Mouse (Mus musculus): ENCODE measurements around the gene Tfdp1.
A peak's percentile ranks its signal among the peaks of the same experiment; 100 is the strongest.
"Not testable (repeated sequence)": the region's sequence is repeated elsewhere in the genome, so short reads cannot be mapped to it uniquely, and the experiment has no call there.

Tfdp1 gene

DNA sequence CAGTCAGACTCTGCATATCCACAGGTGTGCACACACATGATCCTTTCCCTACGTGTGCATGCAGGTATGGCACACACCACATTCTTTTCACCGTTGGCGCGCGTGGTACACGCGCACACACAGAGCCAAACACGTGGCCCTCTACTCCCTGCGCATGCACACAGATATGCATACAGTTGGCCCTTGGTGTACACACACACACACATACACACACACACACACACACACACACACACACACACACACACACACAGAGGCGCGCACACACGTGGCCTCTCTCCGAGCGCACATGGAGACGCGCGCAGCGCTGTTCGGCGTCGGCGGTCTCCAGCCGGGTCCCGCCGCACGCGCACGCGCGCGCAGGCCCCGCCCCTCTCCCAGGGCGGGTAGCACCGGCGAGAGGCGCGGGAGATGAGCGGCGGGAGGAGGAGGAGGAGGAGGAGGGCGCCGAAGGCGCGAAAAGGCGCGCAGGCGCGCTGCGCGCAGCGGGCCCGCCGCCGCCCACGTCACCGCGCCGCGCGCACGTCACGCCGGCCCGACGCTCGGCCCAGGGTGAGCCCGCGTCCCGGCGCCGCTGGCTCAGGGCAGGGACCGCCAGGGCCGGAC lies at the start of gene Tfdp1:
Gene Tfdp1, plus strand, starts transcription at position 497 of the 606 bp plus-strand sequence.
- peak; percentile 65 to 68 for DNase-seq (ENCODE audit: low spot score in 2 of 2)

DNA sequence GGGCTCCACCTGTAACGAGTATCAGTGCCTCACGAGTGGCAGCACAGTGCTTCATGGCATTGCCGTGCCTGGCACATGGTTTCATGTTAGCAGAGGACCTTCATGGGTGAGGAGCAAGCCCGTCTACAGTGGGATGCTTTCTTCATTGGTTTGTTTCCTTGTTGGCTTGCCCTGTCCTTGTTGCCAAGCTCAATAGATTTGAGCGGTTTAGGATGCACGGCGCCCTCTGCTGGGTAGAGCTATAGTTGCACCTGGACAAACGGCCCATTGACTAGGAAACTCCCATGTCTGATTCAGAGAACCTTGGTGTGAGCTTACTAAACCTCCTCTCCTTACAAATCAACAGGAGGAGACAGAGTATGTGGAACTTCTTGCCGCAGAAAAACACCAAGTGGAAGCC lies 46.2 kb upstream of the Tfdp1 start:
- DNase-seq (ENCODE audit: low spot score in 2 of 2) = peak; percentile 60 to 74

DNA sequence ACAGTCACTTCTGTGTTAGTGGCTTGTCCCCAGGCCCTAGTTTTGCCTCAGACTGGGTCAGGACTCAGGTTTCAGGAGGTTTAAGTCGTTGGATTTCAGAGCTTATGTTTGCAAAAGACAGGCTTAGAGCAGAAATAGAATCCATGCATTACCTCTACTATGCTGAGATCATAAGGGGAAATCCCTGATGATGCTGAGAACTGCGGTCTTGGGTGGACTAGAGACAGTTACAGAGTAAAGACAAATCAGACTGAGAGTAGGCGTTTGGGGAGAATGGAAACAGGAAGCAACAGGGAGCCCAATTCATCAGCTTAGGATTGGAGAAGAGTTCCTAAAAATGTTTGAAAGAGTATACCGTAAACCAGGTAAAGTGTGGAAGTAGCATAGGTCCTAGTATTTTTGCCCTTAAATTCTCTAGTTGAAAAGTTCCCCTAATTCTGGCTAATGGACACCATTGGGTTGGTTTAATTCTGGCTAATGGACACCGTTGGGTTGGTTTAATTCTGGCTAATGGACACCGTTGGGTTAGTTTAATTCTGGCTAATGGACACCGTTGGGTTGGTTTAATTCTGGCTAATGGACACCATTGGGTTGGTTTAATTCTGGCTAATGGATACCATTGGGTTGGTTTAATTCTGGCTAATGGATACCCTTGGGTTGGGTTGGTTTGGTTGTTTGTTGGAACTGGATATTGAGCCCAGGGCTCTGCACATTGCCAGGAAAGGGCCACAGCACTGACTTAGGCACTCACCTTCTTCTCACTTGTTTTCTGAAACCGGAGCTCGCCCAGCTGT lies 44.7 kb upstream of the Tfdp1 start:
- no peak for DNase-seq (ENCODE audit: low spot score in 2 of 2)

DNA sequence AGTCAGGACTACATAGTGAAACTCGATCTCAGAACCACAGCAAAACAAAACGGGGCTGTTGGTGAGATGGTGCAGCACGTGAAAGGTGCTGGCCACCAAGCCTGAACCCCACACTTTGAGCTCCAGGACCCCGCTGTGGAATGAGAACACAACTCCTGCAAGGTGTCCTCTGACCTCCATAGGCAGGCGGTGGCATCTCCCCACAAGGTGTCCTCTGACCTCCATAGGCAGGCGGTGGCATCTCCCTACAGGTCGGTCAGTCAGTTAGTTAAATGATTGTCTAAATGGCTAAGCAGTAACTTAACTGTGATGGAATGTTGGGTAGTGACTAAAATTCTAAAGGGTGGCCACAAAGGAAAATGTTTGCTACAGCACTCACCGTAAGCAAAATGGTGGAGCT lies 39.0 kb upstream of the Tfdp1 start:
- DNase-seq (ENCODE audit: low spot score in 2 of 2) = no peak

DNA sequence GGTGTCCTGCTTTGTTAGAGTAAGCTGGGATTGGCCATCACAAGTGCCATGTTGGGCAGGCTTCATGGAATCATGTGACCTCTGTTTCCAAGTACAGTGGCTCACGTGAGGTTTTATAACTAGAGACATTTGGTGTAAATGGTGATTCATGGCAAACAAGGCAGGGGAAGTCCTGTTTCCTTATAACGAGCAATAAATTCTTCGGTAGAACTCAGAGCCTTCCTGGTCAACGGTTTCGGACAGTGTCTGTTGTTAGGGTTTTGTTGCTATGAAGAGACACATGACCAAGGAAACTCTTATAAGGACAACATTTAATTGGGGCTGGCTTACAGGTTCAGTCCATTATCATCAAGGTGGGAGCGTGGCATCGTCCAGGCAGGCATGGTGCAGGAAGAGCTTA lies 37.5 kb upstream of the Tfdp1 start:
- DNase-seq (ENCODE audit: low spot score in 2 of 2) = no peak

DNA sequence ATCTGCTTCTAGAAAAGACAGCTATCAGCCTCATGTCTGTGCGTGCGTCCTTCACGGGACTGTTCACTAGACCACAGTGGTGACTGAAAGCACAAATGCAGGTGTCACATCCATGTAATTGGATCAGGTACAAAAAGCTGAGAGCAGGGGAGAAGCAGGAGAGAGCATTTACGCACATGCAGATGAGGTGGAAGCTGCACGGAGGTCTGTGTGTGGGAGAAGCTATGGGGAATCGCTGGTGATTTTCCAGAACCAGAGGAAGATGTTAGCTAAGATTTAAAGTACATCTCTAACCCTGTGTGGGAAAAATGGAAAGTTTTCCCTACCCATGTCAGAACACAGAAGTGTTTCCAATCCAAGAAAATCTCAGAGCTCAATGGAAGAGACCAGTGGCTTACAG lies 33.1 kb upstream of the Tfdp1 start:
- no peak for DNase-seq (ENCODE audit: low spot score in 2 of 2)

DNA sequence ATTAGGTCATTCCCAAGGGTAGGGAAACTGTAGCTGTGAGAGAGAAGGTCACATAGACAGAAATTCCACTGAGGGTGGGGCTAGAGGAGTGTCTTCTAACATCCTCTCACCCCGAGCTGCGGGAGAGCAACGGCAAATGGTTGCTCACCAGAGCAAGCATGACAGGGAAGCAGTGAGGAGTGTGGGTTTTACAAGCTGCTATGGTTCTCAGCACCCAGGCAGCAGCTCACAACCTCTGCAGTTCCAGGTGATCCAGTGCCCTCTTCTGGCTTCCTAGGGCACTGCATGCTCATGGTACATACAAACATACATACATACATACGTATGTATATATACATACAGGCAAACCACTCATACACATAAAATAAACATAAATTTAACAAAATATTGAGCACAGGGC lies 32.7 kb upstream of the Tfdp1 start:
- no peak for DNase-seq (ENCODE audit: low spot score in 2 of 2)

DNA sequence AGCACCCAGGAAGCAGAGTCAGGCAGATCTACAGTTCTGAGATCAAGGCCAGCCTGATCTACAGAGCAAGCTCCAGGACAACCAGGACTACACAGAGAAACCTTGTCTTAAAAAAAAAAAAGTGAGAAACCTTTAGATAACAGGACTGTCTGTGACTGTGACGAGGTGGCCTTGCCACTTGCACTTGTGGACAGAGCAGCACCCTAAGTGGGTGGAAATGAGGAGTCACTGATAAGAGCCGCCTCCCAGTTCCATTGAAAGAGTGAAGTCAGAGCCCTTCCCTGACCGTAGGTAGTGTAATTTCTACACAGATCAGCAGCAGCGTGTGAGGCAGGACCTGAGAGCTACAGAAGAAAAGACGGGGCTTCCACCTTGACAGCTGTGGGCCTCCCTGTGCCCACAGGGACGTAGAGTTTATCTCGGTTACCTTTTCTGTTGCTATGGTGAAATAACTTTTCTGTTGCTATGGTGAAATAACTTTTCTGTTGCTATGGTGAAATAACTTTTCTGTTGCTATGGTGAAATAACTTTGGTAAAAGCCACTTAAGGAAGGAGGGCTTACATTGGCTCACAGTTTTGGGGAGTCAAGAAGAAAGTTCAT lies 32.1 kb upstream of the Tfdp1 start:
- no peak for DNase-seq (ENCODE audit: low spot score in 2 of 2)

DNA sequence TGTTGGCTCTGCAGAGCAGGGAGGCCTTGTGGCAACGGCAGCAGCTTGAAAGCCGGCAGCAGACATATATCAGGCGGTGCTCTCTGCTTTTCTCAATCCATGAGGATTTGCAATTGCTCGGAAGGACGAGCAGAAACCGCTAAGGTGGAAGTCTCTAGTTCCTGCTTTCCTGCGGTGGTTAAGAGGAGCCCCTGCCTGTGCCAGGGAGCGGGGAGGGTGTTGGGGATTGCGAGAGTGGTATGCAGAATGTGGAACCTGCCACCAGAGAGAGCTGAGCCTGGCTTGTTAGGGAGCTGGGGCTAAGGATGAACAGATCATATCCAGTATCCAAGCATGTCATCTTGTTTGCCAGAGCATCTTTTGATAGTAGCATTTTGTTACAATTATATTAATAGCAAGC lies 31.6 kb upstream of the Tfdp1 start:
- no peak for DNase-seq (ENCODE audit: low spot score in 2 of 2)

DNA sequence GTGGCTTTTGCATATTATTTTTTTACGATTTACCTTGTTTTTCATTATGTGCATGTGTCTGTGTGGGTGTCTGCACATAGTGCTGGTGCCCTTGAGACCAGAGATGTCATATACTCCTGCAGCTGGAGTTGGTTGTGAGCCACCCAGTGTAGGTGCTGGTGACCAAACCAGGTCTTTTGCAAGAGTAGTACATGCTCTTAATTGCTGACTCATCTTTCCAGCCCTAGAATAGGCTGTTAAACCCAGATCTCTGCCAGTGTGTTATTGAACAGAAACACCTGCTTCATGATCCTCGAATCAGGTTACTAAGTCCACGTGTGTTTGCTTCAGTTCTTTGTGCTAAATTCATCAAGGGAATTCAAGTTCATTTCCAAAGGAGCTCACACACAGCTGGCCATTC lies 23.6 kb upstream of the Tfdp1 start:
- no peak for DNase-seq (ENCODE audit: low spot score in 2 of 2)

DNA sequence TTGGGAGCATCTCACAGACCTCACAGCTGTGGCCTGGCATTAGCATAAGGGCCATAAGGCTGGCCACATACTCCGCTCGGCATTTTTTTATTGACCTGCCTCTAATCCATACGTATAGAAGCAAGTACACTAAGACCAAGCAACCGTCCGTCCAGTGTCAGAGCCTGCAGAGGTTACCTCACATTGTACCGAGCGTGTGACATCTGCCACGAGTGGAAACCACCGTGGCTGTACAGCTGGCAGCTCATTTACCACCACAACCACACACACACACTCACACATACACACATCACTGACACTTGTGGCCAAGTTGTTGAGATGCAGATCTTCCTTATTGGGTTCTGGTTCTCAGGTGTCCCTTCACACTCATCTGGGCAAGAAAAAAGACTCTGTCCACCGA lies 21.9 kb upstream of the Tfdp1 start:
- no peak for DNase-seq (ENCODE audit: low spot score in 2 of 2)

DNA sequence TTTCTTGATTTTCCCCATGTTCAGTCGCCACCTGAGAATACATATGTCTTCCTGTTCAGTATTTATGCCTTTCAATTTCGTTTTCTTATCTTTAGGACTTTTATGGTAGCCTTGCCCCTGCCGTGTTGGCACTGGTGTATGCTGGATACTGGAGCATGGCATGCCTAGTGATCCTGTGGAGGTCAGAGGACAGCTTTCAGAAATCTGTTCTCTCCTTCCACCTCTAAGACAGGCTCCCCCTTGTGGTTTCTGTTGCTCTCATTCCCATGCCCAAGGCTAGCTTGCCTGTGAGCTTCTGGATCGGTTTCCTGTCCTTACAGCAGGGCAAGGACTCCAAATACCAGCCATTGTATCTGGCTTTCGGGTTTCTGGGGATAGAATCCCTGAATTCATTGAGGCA lies 12.0 kb upstream of the Tfdp1 start:
- DNase-seq (ENCODE audit: low spot score in 2 of 2) = no peak

DNA sequence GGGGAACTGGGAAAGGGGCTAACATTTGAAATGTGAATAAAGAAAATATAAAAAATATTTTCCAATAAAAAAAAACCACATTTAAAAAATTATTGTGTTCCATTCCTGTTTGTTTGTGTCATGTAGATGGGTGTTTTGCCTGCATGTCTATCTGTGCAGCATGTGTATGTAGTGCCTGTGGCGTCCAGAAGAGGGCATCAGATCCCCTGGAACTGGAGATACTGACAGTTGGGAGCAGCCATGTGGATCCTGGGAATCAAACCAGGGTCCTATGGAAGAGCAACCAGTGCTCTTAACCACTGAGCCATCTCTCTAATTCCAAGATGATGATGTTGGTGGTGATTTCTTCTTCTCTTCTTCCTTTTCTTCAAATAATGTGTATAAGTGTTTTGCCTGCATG lies 3.9 kb upstream of the Tfdp1 start:
- DNase-seq (ENCODE audit: low spot score in 2 of 2) = no peak

DNA sequence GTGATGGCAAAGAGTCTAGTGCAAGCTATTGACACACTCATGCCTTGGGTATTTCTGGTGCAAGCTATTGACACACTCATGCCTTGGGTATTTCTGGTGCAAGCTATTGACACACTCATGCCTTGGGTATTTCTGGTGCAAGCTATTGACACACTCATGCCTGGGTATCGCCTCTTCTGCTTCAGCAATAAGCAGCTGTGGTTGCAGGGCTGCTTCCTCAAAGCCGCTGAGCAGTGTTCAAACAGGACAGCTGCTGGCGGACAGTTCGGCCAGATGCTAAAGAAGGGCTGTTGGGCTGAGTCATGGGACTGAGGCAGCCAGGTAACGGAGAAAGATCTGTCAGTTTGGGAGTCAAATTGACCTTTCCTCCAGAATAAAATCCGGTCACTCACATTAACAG lies 1.3 kb upstream of the Tfdp1 start:
- DNase-seq (ENCODE audit: low spot score in 2 of 2) = not testable (repeated sequence)

DNA sequence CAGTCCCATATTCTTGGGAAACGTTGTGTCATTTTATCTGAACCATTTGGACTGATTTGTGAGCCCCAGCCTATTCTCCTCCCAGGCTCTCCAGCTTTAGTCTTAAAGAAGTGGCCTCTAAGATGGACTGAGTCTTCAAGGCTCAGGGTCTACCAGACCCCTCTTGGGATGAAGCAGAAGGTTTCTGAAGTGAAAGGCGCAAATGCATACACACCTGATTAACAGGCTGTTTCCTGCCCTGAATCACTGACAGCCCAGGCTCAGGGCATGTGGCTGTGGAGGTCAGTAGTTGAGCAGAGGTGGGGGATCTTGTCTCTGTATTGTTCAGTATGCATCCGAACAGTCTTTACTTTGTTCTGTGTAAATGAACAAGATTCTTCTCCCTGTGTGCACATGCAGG lies 873 bp upstream of the Tfdp1 start:
- DNase-seq (ENCODE audit: low spot score in 2 of 2) = no peak

DNA sequence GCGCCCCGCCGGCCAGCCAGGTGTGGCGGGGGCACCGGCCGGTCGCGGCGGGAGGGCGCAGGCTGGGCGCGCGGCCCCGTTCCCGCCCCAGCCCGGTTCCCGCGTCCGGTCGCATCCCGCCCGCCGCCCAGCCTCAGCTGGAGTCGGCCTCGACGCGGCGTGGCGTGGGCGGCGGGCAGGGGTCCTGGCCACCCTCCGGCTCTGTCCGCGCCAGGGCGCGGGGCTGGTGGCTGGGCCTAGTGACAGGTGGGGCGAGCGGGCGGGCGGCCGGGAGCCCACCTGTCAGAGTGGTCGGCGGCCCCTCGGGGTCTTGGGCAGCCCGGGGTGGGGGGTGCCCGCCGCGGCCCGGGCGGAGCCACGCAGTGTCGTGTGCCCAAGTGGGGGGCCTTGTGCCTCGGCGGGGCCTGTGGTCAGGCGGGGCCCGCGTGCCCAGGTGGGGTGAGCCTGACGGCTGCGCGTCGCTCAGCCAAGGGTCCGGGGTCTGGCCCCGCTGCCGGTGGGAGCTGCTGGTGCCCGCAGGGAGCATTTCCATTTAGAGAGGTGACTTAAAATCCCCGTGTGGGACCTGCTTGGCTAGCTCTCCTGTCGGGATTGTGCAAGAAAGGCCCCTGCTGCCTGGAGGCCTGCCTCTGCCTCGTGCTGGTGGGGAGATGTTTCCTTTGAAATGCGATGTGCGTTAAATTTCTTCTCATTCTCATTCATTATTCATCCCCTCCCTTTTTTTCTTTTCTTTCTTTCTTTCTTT lies 522 bp downstream of the Tfdp1 start:
- DNase-seq (ENCODE audit: low spot score in 2 of 2) = peak in 1 of 2 experiments; percentile 18

DNA sequence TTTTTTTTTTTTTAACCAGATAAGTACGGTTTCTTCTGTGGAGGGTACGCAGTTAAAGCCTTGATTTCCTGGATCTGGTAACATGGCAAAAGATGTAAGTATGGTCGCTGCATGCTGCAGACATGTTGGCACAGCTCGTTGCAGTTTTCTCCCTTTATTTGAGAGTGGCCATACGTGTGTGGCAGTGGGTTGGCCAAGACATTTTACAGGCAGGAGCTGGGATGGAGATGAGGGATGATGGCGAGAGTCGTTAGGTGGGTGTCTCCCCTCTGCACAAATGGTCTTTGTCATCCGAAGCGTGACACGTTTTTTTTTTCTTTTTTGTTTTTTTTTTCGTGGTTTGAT lies 1.1 kb downstream of the Tfdp1 start:
- DNase-seq (ENCODE audit: low spot score in 2 of 2) = no peak

DNA sequence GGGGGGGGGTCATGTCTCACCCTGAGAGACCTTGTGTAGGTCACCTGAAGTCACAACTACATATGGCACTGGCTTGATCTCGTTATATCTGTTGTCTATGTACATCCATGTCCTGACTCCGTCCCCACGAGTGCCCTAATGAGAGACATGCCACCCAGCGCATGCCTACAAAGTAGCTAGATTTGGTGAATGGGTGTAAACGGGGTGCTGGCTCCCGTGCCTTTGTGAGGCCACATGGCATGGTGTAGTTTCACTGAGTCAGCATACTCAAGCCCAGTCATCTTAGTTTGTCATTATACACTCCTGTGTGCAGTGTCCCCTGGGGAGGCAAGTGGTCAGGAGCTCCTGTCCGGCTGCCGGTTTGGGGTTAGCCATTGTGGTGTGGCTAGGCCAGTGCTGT lies 2.1 kb downstream of the Tfdp1 start:
- DNase-seq (ENCODE audit: low spot score in 2 of 2) = no peak

DNA sequence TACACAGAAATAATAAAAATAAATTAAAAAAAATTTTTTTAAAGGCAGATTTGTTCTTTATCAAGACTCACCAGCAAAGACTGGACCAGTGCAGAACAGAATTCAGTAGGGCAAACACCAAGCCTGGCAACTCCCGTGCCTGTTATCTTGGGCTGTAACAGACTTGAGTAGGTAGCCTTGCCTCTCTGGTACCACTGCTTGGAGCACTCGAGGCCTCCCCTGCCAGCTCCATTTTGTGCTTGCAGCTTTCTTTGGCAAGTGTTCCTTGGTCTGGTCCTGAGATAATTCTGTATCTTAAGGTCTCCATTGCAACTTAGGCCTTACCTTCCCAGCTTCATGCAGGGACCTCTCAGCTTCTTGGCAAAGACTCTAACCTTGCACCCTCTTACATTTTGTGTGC lies 3.8 kb downstream of the Tfdp1 start:
- no peak for DNase-seq (ENCODE audit: low spot score in 2 of 2)

DNA sequence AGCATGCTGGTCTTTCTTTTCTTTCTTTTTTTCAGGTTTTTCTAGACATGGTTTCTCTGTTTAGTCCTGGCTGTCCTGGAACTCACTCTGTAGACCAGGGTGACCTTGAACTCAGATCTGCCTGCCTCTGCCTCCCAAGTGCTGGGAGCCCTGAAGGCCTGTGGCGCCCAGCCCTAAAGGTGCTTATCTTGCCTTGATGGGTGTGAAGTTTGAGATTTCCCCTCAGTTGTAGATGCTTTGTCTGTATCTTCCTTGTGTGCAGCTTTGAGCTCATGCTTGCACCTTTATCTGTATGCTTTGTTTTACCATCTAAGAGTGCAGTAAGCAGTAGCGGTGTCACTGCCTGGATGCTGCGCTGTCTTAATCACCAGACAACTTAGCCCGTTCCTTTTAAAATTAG lies 4.6 kb downstream of the Tfdp1 start:
- DNase-seq (ENCODE audit: low spot score in 2 of 2) = no peak

DNA sequence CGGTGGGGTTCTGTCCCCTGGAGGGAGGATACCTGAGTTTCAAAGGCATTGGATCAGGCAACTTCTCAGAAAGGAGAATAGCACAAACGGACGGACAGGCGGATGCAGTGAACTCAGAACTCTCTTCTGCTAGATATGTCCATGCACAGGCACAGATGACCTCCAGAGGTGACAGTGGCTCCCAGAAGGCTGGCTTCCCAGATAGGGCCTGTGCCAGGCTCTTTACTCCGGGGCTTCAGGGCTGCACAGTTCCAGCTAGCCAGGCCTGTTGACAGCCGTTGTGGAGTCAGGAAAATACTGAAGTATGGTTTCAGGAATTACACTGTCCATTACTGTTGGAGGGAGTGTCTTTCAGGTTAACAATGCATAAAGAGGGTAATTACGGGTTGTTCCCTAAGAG lies 11.5 kb downstream of the Tfdp1 start:
- DNase-seq (ENCODE audit: low spot score in 2 of 2) = no peak

DNA sequence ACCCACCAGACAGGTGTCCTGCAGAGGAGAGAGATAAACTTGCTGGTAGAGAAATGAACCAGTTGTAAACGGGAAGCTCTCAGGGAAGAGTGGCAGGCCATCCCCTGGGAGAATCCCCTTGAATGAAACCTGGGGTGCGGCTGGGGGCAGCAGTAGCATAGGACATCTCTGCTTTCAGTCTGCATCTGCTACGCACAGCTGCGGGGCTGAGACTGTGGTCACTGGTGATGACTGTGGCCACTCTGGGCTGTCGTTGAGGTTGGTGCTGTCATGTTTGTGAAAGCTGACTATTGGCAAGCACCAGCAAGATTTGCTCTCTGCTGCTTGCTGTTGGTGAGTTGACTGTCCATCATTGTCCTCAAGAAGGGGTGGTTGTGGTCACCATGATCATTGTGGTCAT lies 13.0 kb downstream of the Tfdp1 start:
- DNase-seq (ENCODE audit: low spot score in 2 of 2) = no peak

DNA sequence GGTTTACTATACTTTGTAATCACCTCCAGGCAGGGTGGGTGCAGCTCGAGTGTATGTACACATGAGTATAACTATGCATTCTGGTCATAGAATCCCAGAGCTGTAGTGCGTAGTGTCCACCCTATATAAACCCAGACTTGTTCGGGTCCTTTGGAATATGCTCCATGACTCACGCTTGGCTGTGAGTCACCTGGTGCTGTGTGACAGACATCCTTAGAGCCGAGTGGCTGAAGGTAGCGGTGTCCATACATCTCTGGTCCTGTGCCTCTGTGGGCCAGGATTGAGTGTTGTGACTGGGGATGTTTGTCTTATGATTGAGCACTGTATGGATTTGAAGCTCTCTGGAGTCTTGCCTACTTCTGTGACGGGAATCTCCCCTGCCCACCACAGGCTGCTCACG lies 14.1 kb downstream of the Tfdp1 start:
- DNase-seq (ENCODE audit: low spot score in 2 of 2) = no peak

Data from spleen, postnatal 14 days (tissue).